Mouse (Mus musculus) cerebellum, postnatal 4 days (tissue): ENCODE measurements around the gene Kif26b.

Source experiments
- DNase-seq, 2 experiments: peaks; one replicate each; pipeline ENCODE4 v3.0.0; 2022; ENCODE audit warnings: low spot score in 2 of 2, mixed read lengths in 1 of 2

The Kif26b gene

DNA sequence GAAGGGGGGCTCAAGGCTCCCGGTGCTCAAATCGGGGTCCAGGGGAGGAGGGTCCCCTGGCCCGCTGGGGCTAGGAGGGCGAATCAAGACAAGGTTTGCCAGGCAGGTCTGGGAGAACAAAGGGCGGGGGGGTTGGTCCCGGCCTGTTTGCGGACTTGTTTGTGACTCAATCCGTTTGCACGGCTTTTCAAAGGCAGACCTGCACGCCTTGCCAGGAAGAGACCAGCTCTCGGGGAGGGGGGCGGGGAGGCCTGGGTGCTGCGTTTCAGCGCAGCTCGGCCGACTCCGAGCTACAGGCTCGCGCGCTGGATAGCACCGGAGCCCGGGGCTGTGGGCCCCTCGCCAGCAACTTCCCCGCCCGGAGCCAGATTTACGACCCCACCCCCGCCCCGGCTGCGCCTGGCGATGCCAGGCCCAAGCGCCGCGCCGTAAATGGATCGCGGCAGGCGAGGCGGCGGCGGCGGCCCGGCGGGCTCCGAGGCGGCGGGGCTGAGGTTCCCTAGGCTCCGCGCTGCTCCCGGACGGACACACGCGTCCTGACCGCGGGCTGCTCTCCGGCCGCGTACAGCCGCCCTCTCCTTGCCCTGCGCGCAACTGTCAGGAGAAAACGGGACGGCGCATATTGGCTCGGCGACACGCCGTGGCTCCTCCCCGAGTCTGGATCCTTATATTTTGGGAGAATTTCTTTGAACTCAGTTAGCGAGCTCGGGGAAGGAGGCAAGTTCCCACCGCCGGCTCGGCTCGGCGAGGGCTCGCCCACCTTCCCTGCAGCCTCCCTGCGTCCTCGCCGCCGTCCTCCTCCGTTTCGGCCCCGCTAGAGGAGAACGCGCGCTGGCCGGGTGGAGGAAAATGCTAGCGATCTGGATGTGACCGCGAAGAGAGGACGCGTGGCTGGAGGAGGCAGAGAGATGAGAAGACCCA lies at the start of gene Kif26b:
Kif26b (plus strand) TSS at position 695 of the 921 bp plus-strand sequence.
- DNase-seq: peak; percentile 40 to 59

DNA sequence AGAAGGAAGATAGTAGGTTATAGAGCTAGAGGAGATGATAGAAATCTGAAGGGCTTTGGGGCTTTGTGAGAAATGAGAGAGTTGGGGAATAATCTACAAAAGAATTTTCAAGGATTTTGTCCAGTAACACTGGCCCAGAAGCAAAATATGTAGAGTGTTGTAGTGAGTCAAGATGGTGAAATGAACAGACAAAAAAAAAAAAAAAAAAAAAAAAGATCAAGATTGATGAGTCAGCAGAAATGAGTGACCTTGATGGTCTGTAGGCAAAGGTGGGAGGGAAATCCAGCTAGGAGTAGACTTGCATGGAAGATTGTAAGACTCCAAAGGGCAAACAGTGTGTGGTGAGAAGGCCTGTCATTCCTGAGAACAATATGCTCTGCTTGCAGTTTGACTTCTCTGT lies 45.1 kb upstream of the Kif26b start:
- no peak for DNase-seq

DNA sequence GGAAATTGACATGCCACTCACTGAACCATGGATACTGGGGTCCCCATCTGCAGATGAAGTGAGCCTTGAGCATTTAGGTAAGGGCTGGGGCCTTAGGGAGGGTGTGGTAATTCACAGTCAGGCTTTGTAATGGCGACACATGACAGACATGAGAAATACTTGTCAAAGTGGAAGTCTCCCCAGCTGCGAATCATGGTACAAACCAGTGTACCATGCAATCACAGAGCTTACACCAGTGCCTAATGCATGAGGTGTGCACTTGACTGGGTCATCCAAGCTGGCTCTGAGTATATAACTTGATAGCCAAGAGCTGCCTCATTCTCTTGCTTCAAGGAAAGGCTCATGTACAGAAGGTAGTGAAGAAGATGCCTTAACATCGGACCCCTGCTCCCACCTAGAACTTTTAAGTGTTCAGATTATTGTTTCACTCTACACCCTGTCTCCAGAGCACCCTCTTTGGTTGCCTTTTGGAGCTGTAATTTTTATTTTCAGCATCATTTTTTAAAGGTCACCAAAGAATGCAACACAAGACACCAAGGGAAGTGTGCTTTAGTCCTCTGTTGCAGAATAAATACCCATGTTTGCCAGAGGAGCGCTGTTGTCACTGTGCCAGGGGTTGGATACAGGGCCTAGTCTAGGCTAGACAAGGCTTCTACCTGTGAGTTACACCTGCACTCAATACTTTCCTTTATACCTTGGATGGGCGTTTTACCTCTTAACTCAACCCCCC lies 43.6 kb upstream of the Kif26b start:
- no peak for DNase-seq

DNA sequence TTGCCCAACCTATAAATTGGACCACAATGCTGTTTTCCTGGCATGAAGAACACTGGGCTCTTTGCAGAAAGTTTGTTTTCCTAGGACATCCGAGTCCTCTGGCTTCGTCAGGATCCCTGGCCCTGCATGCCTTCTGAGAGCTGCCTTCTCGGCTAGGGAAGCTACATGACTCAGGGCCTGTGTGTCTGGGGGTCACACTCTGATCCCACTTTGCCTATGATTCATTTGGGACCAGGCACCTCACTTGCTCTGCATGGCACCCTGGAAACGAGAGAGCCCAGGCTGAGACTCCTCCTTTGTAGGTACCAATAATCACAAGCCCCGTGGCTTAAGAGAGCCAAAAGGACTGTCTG lies 43.1 kb upstream of the Kif26b start:
- DNase-seq: no peak

DNA sequence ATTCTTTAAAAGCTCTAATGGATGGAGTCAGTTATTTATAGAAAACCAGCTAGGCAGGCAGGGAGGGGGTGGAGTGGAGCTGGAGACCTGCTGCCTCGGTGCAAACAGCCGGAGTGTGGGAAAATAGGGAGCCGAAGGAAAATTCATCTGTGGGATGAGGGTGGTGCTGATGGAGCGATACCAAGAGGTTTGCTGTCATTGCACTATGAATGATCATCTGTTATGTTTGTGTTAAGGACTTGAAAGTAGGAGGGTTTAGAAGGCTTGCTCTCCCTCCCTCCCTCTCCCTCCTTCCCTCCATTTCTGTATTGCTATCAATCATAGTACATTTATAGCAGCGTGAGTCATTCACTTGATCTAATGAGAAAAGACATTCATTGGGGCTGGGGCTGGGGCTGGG lies 42.1 kb upstream of the Kif26b start:
- DNase-seq: no peak

DNA sequence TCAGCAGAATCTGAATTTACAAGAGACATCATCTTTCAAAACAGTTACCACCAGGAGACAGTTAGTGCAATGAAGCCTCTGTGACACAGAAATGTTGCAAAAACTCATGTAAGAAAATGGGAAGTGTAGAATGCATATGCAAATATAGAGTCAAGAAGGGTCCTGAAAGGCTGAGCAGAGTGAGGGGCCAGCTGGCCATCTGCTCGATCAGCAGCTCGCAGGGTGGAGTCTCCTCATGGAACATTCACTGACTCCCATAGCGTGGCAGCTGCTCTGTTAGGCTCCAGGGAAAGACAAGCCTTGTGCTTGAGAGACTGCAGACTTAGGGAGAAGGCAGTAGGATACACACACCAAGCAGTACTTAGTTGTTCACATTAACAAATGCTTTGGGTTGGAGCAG lies 39.8 kb upstream of the Kif26b start:
- DNase-seq: peak in 1 of 2 experiments; percentile 11

DNA sequence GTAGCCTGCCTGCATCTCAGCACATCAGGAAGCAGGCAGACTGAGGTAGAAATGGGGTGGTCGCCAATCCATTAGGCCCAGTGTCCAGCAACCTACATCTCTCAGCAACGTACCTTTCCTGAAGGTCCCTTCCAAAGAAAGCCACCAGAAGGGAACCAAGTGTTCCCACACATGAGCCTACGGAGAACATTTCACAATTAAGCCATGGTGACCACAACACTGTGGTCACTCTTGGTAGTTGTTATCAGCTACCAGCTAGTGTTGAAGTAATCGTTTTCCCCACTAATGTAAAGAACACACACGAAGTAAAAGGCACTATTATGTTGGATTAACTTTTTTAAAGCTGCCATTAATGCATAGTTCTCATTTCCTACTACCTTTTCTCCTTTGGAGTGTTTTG lies 37.2 kb upstream of the Kif26b start:
- DNase-seq: no peak

DNA sequence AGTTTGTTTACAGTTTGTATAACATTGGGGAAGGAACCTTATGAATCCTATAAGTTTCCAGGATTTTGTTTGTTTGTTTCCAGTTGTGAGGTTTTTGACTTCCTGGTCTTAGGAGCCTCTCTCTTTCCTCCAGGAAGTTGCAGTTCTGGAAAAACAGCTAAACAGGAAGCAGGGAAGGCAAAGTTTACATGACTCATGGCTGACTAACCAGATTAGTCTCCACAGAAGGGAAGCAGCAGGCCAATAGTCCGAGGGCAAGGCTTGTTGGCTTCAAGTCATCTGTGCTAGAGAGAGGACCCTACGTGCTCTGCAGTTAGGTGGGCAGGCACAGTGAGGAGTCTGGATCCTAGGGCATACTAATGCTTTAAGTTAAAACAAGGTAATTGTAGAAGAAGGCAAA lies 36.4 kb upstream of the Kif26b start:
- DNase-seq: no peak

DNA sequence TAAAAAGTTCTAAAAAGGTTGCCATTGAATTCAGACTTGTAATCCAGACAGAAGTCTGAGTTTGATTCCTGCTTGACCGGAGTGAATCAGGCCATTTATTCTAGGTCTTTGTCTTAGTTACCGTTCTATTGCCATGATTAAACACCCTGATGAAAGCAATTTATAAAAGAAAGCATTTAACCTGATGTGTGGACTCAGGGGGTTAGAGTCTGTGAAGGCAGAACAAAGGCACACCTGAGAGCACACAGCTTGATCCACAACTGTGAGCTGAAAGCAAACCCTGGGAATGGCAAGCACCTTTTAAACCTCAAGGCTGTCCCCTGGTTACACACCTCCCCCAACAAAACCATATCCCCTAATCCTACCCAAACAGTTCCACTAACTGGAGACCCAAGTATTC lies 32.7 kb upstream of the Kif26b start:
- DNase-seq: no peak

DNA sequence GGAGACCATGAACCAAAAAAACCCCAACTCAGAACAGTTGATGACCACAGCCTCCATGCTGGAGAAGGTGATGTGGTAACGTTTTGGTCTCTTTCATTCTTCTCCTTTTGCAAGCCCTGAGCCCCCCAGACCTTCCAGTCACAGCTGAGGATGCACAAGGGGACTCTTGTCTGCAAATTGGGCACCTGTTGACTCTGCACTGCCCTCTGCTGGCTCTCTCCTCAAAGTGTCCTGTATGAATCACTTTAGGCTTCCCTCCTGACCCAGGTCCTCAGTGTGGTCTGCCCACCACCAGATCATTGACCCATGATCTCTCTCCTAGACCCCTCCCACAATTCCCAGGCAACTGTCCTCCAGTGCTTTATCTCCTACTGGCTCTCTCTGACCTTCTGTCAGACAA lies 32.1 kb upstream of the Kif26b start:
- DNase-seq: peak in 1 of 2 experiments; percentile 17

DNA sequence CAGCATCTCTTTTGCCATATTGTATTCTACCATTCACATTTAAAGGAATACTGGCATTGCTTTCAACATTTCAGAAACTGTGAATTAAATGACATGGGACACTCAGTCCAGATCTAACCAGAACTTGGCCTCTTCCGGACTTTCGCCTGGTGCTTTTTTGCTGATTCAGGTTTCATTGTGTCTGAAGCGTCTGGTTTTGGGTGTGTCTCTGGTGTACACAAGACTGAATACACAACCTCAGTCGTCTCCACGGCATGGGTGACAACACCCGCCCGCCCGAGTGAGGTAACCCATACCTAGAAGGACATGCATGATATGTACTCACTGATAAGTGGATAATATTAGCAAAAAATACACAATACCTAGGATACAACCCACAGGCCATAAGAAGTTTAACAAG lies 22.0 kb upstream of the Kif26b start:
- no peak for DNase-seq

DNA sequence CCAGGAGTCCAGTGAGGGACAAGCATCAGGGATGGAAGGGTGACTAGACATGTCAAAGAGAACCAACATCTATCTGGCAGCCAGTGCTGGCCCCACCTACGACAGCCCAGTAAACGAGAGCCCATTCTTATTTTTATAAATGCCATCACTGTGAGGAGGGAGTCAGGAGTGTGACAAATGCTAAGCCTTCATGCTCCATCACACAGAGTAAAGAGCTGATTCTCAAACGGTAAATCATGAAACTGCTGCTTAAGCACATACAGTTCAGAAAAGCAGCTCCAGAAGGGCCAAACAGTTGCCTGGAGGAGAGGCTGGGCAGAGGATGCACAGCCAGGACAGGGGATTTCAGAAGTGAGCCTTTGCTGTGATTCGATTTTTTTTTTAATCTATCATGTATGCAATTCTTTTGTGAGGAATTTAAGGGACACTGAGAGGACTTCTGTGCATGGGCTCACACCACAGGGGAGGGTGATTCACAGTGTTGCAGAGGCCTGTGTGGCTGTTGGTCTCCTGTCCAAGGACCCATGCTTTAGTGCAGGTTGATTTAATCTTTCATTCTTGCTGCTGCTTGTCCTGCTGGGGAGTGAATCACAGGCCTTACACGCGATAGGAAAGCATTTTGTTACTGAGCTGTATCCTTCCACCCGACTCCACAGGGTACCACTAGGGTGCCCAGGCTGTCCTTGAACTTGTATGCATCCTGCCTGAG lies 16.4 kb upstream of the Kif26b start:
- DNase-seq: no peak

DNA sequence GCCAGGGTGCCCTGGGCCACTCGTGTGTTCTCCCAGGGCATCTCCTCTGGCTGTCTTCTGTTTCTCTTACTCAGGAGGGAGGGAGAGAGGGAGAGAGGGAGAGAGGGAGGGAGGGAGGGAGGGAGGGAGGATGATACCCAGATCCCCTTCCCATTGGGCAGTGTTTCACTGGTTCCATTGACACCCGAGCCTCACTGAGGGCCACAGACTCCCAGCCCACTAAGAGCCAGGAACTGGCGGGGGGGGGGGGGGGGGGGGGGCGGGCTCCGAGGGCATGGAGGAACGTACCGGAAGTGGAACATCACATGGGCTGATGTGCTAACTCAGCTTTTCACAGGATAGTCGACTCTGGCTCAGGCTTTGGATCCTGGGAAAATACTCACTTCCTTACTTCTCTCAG lies 15.0 kb upstream of the Kif26b start:
- no peak for DNase-seq

DNA sequence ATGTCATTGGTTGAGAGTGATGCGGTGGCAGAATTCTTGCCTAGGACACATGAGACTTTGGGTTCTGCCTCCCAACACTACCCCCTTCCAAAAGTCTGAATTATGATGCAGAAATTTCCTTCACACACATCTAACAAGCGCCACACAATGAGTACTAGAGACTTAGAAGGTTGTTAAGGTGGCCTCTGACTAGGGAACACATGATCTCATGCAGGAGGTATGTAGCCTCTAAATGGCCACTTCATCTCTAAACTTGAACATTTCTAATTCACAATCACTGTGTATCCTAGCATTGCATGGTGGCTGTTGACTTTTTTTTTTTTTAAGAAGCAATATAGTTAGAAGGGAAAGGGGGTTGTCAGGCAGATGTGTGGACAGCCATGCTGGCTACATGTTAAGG lies 13.1 kb upstream of the Kif26b start:
- no peak for DNase-seq

DNA sequence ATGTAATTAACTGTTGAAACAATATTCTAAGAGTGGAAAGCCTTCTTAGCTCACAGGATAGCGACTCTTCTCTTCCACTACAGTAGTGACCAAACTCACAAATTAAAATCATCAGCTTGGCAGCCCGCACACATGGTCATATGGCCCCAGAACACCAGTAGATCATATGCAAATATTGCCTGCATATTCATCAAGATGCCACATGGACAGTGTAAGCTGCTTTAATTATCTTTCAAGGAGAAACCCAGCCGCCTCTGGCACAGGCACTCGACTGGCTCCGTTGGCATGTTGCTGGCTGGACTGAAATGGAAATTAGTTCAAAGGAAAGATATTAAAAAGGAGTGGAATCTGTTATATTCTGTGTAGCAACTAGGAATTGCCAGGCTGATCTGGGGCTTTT lies 6.5 kb upstream of the Kif26b start:
- peak in 1 of 2 experiments; percentile 21 for DNase-seq

DNA sequence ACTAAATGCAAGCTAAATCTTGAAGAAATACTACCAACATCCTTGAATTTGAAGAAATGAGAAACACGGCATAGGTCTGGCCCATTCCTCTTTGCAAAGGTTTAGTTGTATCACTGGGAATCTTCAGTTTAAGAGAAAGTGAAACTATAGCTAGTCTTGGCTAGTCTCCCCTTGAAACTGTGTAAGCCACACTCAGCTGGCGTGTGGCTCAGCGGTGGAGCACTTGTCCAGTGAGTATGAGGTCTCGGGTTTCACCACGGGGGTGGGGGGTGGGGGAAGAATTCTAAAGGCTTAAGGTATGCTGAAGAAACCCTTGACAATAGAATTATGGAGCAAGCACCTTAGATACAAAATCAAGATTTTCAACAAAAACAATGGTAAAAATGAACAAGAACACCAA lies 5.8 kb upstream of the Kif26b start:
- DNase-seq: no peak

DNA sequence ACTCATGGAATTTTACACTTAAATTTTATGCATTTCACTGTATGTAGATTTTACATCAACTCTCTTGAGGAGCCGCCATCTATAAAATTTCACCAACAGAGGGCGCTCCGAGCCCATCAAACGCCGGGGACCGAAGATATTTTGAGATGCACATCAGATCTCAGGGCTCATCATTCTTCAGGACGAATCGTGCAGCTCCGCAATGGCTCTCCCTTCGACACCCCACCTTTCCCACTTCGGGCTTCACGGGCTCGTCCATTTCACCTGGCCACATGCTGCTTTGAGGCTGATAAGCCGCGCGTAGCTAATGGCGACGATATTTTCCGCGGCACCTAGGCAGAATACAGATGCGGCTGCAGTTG lies 1.8 kb upstream of the Kif26b start:
- peak; percentile 61 to 83 for DNase-seq

DNA sequence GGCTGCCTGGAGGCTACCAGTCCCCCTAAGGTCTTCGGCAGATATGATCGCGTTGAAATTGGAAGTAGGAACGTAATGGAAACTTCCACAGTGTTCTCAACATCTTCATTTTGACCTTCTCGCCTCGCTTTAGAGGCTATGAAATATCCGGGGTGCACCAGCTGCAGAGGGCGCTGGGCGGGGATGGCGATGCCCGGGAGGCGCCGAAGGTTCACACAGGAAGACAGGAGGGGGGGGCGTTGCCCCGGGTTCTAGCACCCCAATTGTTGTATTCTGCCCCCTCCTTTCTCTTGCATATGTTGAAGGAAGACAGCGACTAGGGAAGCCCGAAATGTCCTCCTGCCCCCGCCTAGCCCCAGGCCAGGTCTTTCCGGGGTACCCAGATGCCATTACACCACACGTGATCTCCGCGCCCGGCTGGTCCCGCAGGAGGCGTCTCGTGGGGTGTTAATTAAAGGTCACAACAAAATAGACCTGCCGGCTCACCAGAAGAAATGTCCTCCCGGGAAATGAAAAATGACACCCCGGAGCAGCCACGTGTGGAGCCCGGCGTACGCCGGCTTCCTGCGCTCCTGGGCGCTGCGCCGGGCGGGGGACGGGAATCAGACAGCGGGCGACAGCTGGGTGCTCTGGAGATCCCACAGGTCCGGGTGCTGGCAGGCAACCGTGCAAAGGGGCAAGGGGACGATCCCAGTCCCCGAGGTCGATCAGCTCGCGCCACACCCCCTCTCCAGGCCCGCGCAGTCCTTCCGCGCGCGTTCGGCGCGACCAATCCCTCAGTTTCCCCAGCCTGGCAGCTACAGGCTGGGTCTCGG lies 1.2 kb upstream of the Kif26b start:
- peak in 1 of 2 experiments; percentile 24 for DNase-seq

DNA sequence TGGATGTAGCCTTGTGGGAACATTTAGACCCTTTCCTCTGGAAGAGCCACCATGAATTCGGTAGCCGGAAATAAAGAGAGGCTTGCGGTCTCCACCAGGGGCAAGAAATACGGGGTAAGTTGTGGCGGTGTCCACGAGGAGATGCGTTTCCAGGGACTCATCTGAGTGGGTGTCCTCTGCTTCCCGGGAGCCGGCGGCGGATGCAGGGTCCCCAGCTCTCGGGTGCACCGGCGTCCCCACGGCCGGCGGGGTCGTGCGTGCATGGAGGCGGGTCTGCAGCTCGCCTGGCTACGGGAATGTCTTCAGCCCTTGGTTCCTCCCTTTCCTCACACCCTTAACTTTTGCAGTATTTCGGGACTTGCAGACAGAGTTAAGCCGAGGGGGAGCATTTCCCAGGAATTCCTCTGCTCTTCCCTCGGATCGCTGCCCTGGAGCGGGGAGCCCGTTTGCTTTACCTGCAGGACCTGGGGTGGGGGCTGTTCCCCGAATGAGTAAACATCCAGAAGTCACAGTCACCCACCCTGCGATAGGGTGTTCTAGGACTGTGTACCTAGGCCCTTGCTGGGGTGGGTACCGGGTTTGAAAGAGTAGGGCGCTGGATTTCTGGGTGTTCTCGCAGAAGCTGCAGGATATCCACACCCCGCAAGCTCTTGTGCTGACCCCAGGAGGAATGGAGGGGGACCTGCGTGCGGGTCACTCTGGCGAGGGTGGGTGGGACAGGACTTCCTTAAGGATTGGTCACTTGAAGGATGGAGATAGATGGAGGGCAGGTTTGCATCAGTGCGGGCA lies 781 bp downstream of the Kif26b start:
- DNase-seq: peak in 1 of 2 experiments; percentile 31

DNA sequence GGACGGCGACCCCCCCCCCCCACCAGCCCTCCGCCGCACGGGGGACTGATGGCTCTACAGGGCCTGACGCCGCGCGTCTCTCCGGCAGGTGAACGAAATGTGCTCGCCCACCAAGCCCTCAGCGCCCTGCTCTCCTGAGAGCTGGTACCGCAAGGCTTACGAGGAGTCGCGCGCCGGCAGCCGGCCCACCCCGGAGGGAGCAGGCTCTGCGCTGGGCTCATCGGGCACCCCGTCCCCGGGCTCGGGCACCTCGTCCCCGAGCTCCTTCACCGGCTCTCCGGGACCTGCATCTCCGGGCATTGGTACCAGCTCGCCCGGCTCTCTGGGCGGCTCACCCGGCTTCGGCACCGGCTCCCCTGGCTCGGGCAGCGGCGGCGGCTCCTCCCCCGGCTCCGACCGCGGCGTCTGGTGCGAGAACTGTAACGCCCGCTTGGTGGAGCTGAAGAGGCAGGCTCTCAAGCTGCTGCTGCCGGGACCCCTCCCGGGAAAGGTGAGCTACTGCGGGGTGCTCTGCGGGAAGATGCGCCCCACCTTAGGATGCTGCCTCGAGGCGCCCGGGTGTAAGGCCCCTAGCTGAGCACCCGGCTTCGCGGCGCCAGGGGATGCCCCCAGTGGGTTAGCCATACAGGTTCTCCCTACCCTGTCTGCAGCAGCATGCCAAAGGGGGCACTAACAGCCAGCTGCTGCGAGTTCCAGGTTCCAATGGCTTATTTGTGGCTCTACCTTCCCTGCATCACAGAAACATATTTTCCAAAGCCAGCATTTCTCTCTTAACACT lies 1.6 kb downstream of the Kif26b start:
- peak; percentile 77 to 85 for DNase-seq
